Mouse (Mus musculus) C2C12 (cell line): ENCODE data around the gene Phlpp1.

Experiments
- CTCF ChIP-seq: IDR thresholded peaks from one replicate; pipeline ENCODE4 v1.5.1; 2011; ENCODE audit not compliant: control insufficient read depth, insufficient read depth, insufficient read length
- MYOD1 ChIP-seq: IDR thresholded peaks from one replicate; pipeline ENCODE4 v1.6.1; 2011; ENCODE audit warnings: low read depth; ENCODE audit not compliant: control insufficient read depth, insufficient read length

GRCm38 (mm10) chr1:106210461-106210860 lies 38.9 kb downstream of the Phlpp1 start:
- no peak for TF ChIP-seq CTCF
- peak; percentile 40 for TF ChIP-seq MYOD1
